8 mouse cellular contexts compared by ENCODE assay signal in the genomic region with DNA sequence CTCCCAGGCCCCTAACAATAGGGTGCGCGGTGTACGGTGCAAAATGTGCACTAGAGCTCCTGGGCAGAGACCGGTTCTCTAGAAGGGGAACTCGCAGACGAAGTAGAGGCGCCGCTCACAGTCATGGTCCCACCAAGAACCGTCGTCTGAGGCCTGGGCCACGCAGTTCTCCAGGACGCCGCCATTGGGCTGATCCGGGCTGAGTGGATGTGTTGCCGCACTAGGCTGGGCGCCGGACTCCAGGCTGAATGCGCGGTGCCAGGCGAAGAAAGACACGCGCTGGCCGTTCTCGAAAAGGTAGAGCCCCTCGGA. TPM values are rescaled to one million over a fixed set of nuclear protein-coding genes. Genes with fewer than 3 reads are reported as not detected.
DNase-seq lines count a peak whose midpoint lies in the region; ATAC-seq and TF ChIP-seq lines count a peak whose summit lies in the region.

No protein-coding gene starts in this region.

- H3K4me3 ChIP-seq in heart, embryonic 11.5 days (ENCODE audit: low read depth, low read length) = peak overlapping the region; percentile 68
- peak overlapping the region; percentile 75 for H3K4me3 ChIP-seq in ES-Bruce4 (ENCODE audit: low read depth, low read length)
- peak overlapping the region; percentile 97 for H3K4me3 ChIP-seq in megakaryocyte, embryonic 14.5 days (replicated peaks)

- TF ChIP-seq EP300 in ES-Bruce4 (IDR thresholded peaks at IDR 0.05; ENCODE audit: insufficient read depth, low read depth, low read length) = no peak

- peak overlapping the region; percentile 86 for H3K4me2 ChIP-seq in heart, embryonic 11.5 days

- peak overlapping the region; percentile 79 for H3K27ac ChIP-seq in heart, embryonic 11.5 days (ENCODE audit: low read depth, low read length)
- H3K27ac ChIP-seq in ES-Bruce4 (ENCODE audit: insufficient read depth, low read length) = peak overlapping the region; percentile 60

- peaks cover 26% of the 10 kb centered on the region for H3K27me3 ChIP-seq in heart, embryonic 11.5 days (ENCODE audit: control insufficient read depth, insufficient read depth, low read length)
- no peaks in the 10 kb centered on the region for H3K27me3 ChIP-seq in ES-Bruce4 (ENCODE audit: control insufficient read depth, insufficient read depth, low read length, poor library complexity, severe bottlenecking)
- peaks cover 42% of the 10 kb centered on the region for H3K27me3 ChIP-seq in megakaryocyte, embryonic 14.5 days (replicated peaks)

- TF ChIP-seq POLR2A in ES-Bruce4 (IDR thresholded peaks at IDR 0.05; ENCODE audit: insufficient read depth, low read length) = no peak

- no peak for DNase-seq in heart, postnatal 36 days
- no peak for DNase-seq in adrenal gland, postnatal 4 days (ENCODE audit: low spot score in 2 of 2)
- no peak for DNase-seq in embryo, embryonic 10.5 days (ENCODE audit: low spot score)
- DNase-seq in embryo, embryonic 9.5 days (ENCODE audit: extremely low spot score) = no peak

- intact Hi-C loops in heart, postnatal 36 days (cut with DNase I) = loop anchor here (2.0 to 10.0 kb wide), 4 partner anchors 50 to 1730 kb away; a partner anchor contains a TSS

- no peak for TF ChIP-seq CTCF in ES-Bruce4 (IDR thresholded peaks at IDR 0.05; ENCODE audit: low read depth, low read length)

- H3K9me3 ChIP-seq in heart, embryonic 11.5 days (replicated peaks; ENCODE audit: control insufficient read depth, low read length) = no peaks in the 10 kb centered on the region
- no peaks in the 10 kb centered on the region for H3K9me3 ChIP-seq in ES-Bruce4 (replicated peaks; ENCODE audit: control insufficient read depth, insufficient read depth, low read length, poor library complexity, severe bottlenecking)
- no peaks in the 10 kb centered on the region for H3K9me3 ChIP-seq in megakaryocyte, embryonic 14.5 days

- H3K4me1 ChIP-seq in heart, embryonic 11.5 days (ENCODE audit: control insufficient read depth, insufficient read depth, low read length) = peaks cover 9% of the 10 kb centered on the region
- H3K4me1 ChIP-seq in ES-Bruce4 (ENCODE audit: control insufficient read depth, insufficient read depth, low read length) = peaks cover 1% of the 10 kb centered on the region
- peaks cover 36% of the 10 kb centered on the region for H3K4me1 ChIP-seq in megakaryocyte, embryonic 14.5 days

- H3K36me3 ChIP-seq in heart, embryonic 11.5 days (ENCODE audit: control insufficient read depth, insufficient read depth, low read length) = no peaks in the 10 kb centered on the region
- H3K36me3 ChIP-seq in ES-Bruce4 (ENCODE audit: control insufficient read depth, insufficient read depth, low read length, poor library complexity, severe bottlenecking) = no peaks in the 10 kb centered on the region
- H3K36me3 ChIP-seq in megakaryocyte, embryonic 14.5 days (replicated peaks; ENCODE audit: low read length) = no peaks in the 10 kb centered on the region

- H3K9ac ChIP-seq in heart, embryonic 11.5 days (ENCODE audit: low read depth, low read length) = peak overlapping the region; percentile 94
- H3K9ac ChIP-seq in ES-Bruce4 (ENCODE audit: low read depth, poor library complexity, severe bottlenecking) = peak overlapping the region; percentile 74

- under 1% methylated on average over 25 of the region's 25 CpGs for WGBS in heart, embryonic 11.5 days (ENCODE audit: insufficient replicate concordance)

- peak; percentile 29 for ATAC-seq in heart, embryonic 11.5 days (replicated peaks; ENCODE audit: insufficient number of reproducible peaks, low FRiP score, low TSS enrichment)
- peak; percentile 9; the same call in 1 of the 2 replicates for ATAC-seq in granulocyte monocyte progenitor cell, adult 5-6 weeks (replicated peaks; ENCODE audit: poor library complexity, severe bottlenecking)

RNA-seq across cellular contexts. Expression of a gene that starts 2.3 kb away (rescaled TPM):
- 0.65 and 0.84 TPM in 2 replicates for polyA plus RNA-seq in heart, embryonic 11.5 days (2014; fragmentation: Nextera tagmentation; extraction: Ambion mirVana)
- total RNA-seq in heart, postnatal 36 days (2021) = under 1 TPM; 0.75 to 0.84 TPM
- polyA plus RNA-seq in ES-Bruce4 (2011; ENCODE audit: insufficient read depth, insufficient read length, low read depth, missing spikeins) = 0.75 and 0.87 TPM in 2 replicates
- 2.5 and 3.7 TPM in 2 replicates for total RNA-seq in granulocyte monocyte progenitor cell, adult 5-6 weeks (2014; fragmentation: Nextera tagmentation)
- total RNA-seq in granulocyte monocyte progenitor cell, adult 5-6 weeks (2017) = 4.4 and 4.8 TPM in 2 replicates
- 0.92 and 1.8 TPM in 2 replicates for polyA plus RNA-seq in megakaryocyte, embryonic 14.5 days (2012; ENCODE audit: insufficient read depth, low replicate concordance)
- 1 to 10 TPM; 6.0 to 7.1 TPM for total RNA-seq in adrenal gland, postnatal 4 days (2021)

RNA-seq across cellular contexts. Expression of a gene that starts 5.6 kb away (rescaled TPM):
- polyA plus RNA-seq in heart, embryonic 11.5 days (2014; fragmentation: Nextera tagmentation; extraction: Ambion mirVana) = 1.1 and 1.3 TPM in 2 replicates
- 1 to 10 TPM in 1 of 2 experiments, under 1 TPM in 1; 1.00 to 1.5 TPM for total RNA-seq in heart, postnatal 36 days (2021)
- polyA plus RNA-seq in ES-Bruce4 (2011; ENCODE audit: insufficient read depth, insufficient read length, low read depth, missing spikeins) = 2.5 and 3.4 TPM in 2 replicates
- not detected in 2 replicates for total RNA-seq in granulocyte monocyte progenitor cell, adult 5-6 weeks (2014; fragmentation: Nextera tagmentation)
- not detected in 2 replicates for total RNA-seq in granulocyte monocyte progenitor cell, adult 5-6 weeks (2017)
- 0.07 TPM in 1 of 2 replicates, not detected in the other for polyA plus RNA-seq in megakaryocyte, embryonic 14.5 days (2012; ENCODE audit: insufficient read depth, low replicate concordance)
- 10 to 100 TPM; 12.0 to 16.9 TPM for total RNA-seq in adrenal gland, postnatal 4 days (2021)

RNA-seq across cellular contexts. Expression of a gene that starts 43.2 kb away (rescaled TPM):
- not detected in 2 replicates for polyA plus RNA-seq in heart, embryonic 11.5 days (2014; fragmentation: Nextera tagmentation; extraction: Ambion mirVana)
- total RNA-seq in heart, postnatal 36 days (2021) = not detected
- polyA plus RNA-seq in ES-Bruce4 (2011; ENCODE audit: insufficient read depth, insufficient read length, low read depth, missing spikeins) = not detected in 2 replicates
- not detected in 2 replicates for total RNA-seq in granulocyte monocyte progenitor cell, adult 5-6 weeks (2014; fragmentation: Nextera tagmentation)
- total RNA-seq in granulocyte monocyte progenitor cell, adult 5-6 weeks (2017) = not detected in 2 replicates
- polyA plus RNA-seq in megakaryocyte, embryonic 14.5 days (2012; ENCODE audit: insufficient read depth, low replicate concordance) = not detected in 2 replicates
- total RNA-seq in adrenal gland, postnatal 4 days (2021) = not detected

RNA-seq across cellular contexts. Expression of a gene that starts 47.2 kb away (rescaled TPM):
- polyA plus RNA-seq in heart, embryonic 11.5 days (2014; fragmentation: Nextera tagmentation; extraction: Ambion mirVana) = not detected in 2 replicates
- not detected for total RNA-seq in heart, postnatal 36 days (2021)
- polyA plus RNA-seq in ES-Bruce4 (2011; ENCODE audit: insufficient read depth, insufficient read length, low read depth, missing spikeins) = not detected in 2 replicates
- total RNA-seq in granulocyte monocyte progenitor cell, adult 5-6 weeks (2014; fragmentation: Nextera tagmentation) = not detected in 2 replicates
- 0.26 TPM in 1 of 2 replicates, not detected in the other for total RNA-seq in granulocyte monocyte progenitor cell, adult 5-6 weeks (2017)
- not detected in 2 replicates for polyA plus RNA-seq in megakaryocyte, embryonic 14.5 days (2012; ENCODE audit: insufficient read depth, low replicate concordance)
- not detected for total RNA-seq in adrenal gland, postnatal 4 days (2021)

RNA-seq across cellular contexts. Expression of a gene that starts 57.9 kb away (rescaled TPM):
- polyA plus RNA-seq in heart, embryonic 11.5 days (2014; fragmentation: Nextera tagmentation; extraction: Ambion mirVana) = 61.5 and 76.0 TPM in 2 replicates
- total RNA-seq in heart, postnatal 36 days (2021) = 10 to 100 TPM; 11.2 to 19.7 TPM
- polyA plus RNA-seq in ES-Bruce4 (2011; ENCODE audit: insufficient read depth, insufficient read length, low read depth, missing spikeins) = 76.7 and 89.3 TPM in 2 replicates
- 95.5 and 132 TPM in 2 replicates for total RNA-seq in granulocyte monocyte progenitor cell, adult 5-6 weeks (2014; fragmentation: Nextera tagmentation)
- total RNA-seq in granulocyte monocyte progenitor cell, adult 5-6 weeks (2017) = 63.5 and 86.2 TPM in 2 replicates
- polyA plus RNA-seq in megakaryocyte, embryonic 14.5 days (2012; ENCODE audit: insufficient read depth, low replicate concordance) = 90.5 and 96.5 TPM in 2 replicates
- 100 to 1,000 TPM; 210 to 226 TPM for total RNA-seq in adrenal gland, postnatal 4 days (2021)

Comparison
In these comparisons a context has a peak if more than half of its experiments do, and no peak if none do; other contexts are left out.
1. RNA of a gene that starts 5.6 kb away (total RNA-seq): 12.0 to 16.9 TPM in adrenal gland, postnatal 4 days; 1.00 to 1.5 TPM in heart, postnatal 36 days and not detected in granulocyte monocyte progenitor cell, adult 5-6 weeks; every median in the first group is over 4 times any median in the second.
2. Peak in every context shown above with its lines, with median percentiles within 50 percentile points of each other: H3K4me3 ChIP-seq.